Mouse (Mus musculus): Measurements from ENCODE around the gene Kcnk5. TPM values are rescaled to one million over a fixed set of nuclear protein-coding genes. Genes with fewer than 3 reads are reported as not detected.
A peak's percentile ranks its signal among the peaks of the same experiment; 100 is the strongest.

The Kcnk5 gene
- polyA plus RNA-seq, 1 experiment from 2014 or later, result 5.1 TPM

GRCm38 (mm10) chr14:20225525-20225924 is 43.9 kb upstream of the Kcnk5 start:
- 80% methylated on average over 4 of the region's 4 CpGs for WGBS (ENCODE audit: insufficient replicate concordance)
- H3K9ac ChIP-seq (replicated peaks), result no peak overlapping the region

GRCm38 (mm10) chr14:20224576-20225218 is 43.1 kb upstream of the Kcnk5 start:
- Histone ChIP-seq H3K4me3 (ENCODE audit: low read depth, low read length) (no peak overlapping the region), H3K36me3 (replicated peaks; ENCODE audit: insufficient read depth, low read length) (no peaks in the 10 kb centered on the region), H3K27me3 (ENCODE audit: insufficient read depth, low read length) (no peaks in the 10 kb centered on the region), H3K4me1 (ENCODE audit: insufficient read depth) (peaks cover 16% of the 10 kb centered on the region; the same call in 1 of the 2 replicates), H3K9me3 (ENCODE audit: low read length) (no peaks in the 10 kb centered on the region), H3K27ac (ENCODE audit: low read depth) (no peak overlapping the region), H3K4me2 (ENCODE audit: low read depth, low read length) (no peak overlapping the region), H3K9ac (replicated peaks) (no peak overlapping the region)
- no peak for TF ChIP-seq EP300 (IDR thresholded peaks at IDR 0.05; ENCODE audit: low read depth)
- TF ChIP-seq CTCF (IDR thresholded peaks at IDR 0.05; ENCODE audit: low read depth), result no peak
- ATAC-seq (no peak), DNase-seq (no peak)
- WGBS (ENCODE audit: insufficient replicate concordance), result 54% methylated on average over 10 of the region's 10 CpGs

More at GRCm38 (mm10) chr14:20225525-20225924, 43.9 kb upstream of the Kcnk5 start:
- Histone ChIP-seq H3K36me3 (replicated peaks; ENCODE audit: insufficient read depth, low read length) (no peaks in the 10 kb centered on the region), H3K4me1 (ENCODE audit: insufficient read depth) (peaks cover 17% of the 10 kb centered on the region; the same call in 1 of the 2 replicates), H3K27ac (ENCODE audit: low read depth) (no peak overlapping the region), H3K9me3 (ENCODE audit: low read length) (no peaks in the 10 kb centered on the region), H3K27me3 (ENCODE audit: insufficient read depth, low read length) (no peaks in the 10 kb centered on the region), H3K4me3 (ENCODE audit: low read depth, low read length) (no peak overlapping the region), H3K4me2 (ENCODE audit: low read depth, low read length) (no peak overlapping the region)
- DNase-seq, result no peak
- no peak for TF ChIP-seq EP300 (IDR thresholded peaks at IDR 0.05; ENCODE audit: low read depth)
- no peak for TF ChIP-seq CTCF (IDR thresholded peaks at IDR 0.05; ENCODE audit: low read depth)
- ATAC-seq, result no peak

GRCm38 (mm10) chr14:20224163-20224562 is 42.6 kb upstream of the Kcnk5 start:
- no peaks in the 10 kb centered on the region for H3K27me3 ChIP-seq (ENCODE audit: insufficient read depth, low read length)
- H3K9ac ChIP-seq (replicated peaks), result no peak overlapping the region
- H3K4me1 ChIP-seq (ENCODE audit: insufficient read depth), result peaks cover 12% of the 10 kb centered on the region; the same call in 1 of the 2 replicates
- DNase-seq (no peak), ATAC-seq (no peak)
- no peak overlapping the region for H3K27ac ChIP-seq (ENCODE audit: low read depth)
- no peak overlapping the region for H3K4me2 ChIP-seq (ENCODE audit: low read depth, low read length)
- H3K4me3 ChIP-seq (ENCODE audit: low read depth, low read length), result no peak overlapping the region
- 42% methylated on average over 4 of the region's 4 CpGs for WGBS (ENCODE audit: insufficient replicate concordance)
- TF ChIP-seq EP300 (IDR thresholded peaks at IDR 0.05; ENCODE audit: low read depth), result no peak
- TF ChIP-seq CTCF (IDR thresholded peaks at IDR 0.05; ENCODE audit: low read depth), result no peak
- no peaks in the 10 kb centered on the region for H3K9me3 ChIP-seq (ENCODE audit: low read length)
- no peaks in the 10 kb centered on the region for H3K36me3 ChIP-seq (replicated peaks; ENCODE audit: insufficient read depth, low read length)

- no peak overlapping the region for H3K27ac ChIP-seq (ENCODE audit: low read depth)
- no peak overlapping the region for H3K4me3 ChIP-seq (ENCODE audit: low read depth, low read length)
- no peak overlapping the region for H3K9ac ChIP-seq (replicated peaks)
- 32% methylated on average over 5 of the region's 5 CpGs for WGBS (ENCODE audit: insufficient replicate concordance)
- no peak overlapping the region for H3K4me2 ChIP-seq (ENCODE audit: low read depth, low read length)
- H3K4me1 ChIP-seq (ENCODE audit: insufficient read depth), result peaks cover 10% of the 10 kb centered on the region; the same call in 1 of the 2 replicates
- H3K36me3 ChIP-seq (replicated peaks; ENCODE audit: insufficient read depth, low read length), result no peaks in the 10 kb centered on the region
- TF ChIP-seq EP300 (IDR thresholded peaks at IDR 0.05; ENCODE audit: low read depth), result no peak
- TF ChIP-seq CTCF (IDR thresholded peaks at IDR 0.05; ENCODE audit: low read depth), result no peak
- no peaks in the 10 kb centered on the region for H3K27me3 ChIP-seq (ENCODE audit: insufficient read depth, low read length)
- H3K9me3 ChIP-seq (ENCODE audit: low read length), result no peaks in the 10 kb centered on the region
- ATAC-seq (no peak), DNase-seq (no peak)
These were observed 41.6 kb upstream of the Kcnk5 start for GRCm38 (mm10) chr14:20223253-20223652.

- DNase-seq, result no peak
- Histone ChIP-seq H3K9me3 (ENCODE audit: low read length) (no peaks in the 10 kb centered on the region), H3K36me3 (replicated peaks; ENCODE audit: insufficient read depth, low read length) (no peaks in the 10 kb centered on the region), H3K4me1 (ENCODE audit: insufficient read depth) (peaks cover 6% of the 10 kb centered on the region; the same call in 1 of the 2 replicates), H3K4me3 (ENCODE audit: low read depth, low read length) (no peak overlapping the region), H3K27me3 (ENCODE audit: insufficient read depth, low read length) (no peaks in the 10 kb centered on the region), H3K9ac (replicated peaks) (no peak overlapping the region), H3K27ac (ENCODE audit: low read depth) (no peak overlapping the region), H3K4me2 (ENCODE audit: low read depth, low read length) (no peak overlapping the region)
- 76% methylated on average over 7 of the region's 7 CpGs for WGBS (ENCODE audit: insufficient replicate concordance)
- no peak for ATAC-seq
- no peak for TF ChIP-seq EP300 (IDR thresholded peaks at IDR 0.05; ENCODE audit: low read depth)
- no peak for TF ChIP-seq CTCF (IDR thresholded peaks at IDR 0.05; ENCODE audit: low read depth)
These were observed 39.5 kb upstream of the Kcnk5 start for GRCm38 (mm10) chr14:20221083-20221482.

GRCm38 (mm10) chr14:20219849-20220248 is 38.2 kb upstream of the Kcnk5 start:
- Histone ChIP-seq H3K9me3 (ENCODE audit: low read length) (no peaks in the 10 kb centered on the region), H3K4me1 (ENCODE audit: insufficient read depth) (peaks cover 3% of the 10 kb centered on the region; the same call in 1 of the 2 replicates), H3K36me3 (replicated peaks; ENCODE audit: insufficient read depth, low read length) (no peaks in the 10 kb centered on the region), H3K4me2 (ENCODE audit: low read depth, low read length) (no peak overlapping the region), H3K27ac (ENCODE audit: low read depth) (no peak overlapping the region), H3K27me3 (ENCODE audit: insufficient read depth, low read length) (no peaks in the 10 kb centered on the region), H3K9ac (replicated peaks) (no peak overlapping the region), H3K4me3 (ENCODE audit: low read depth, low read length) (no peak overlapping the region)
- ATAC-seq (peak; percentile 33), DNase-seq (no peak)
- 67% methylated on average over 1 of the region's 1 CpGs for WGBS (ENCODE audit: insufficient replicate concordance)
- TF ChIP-seq EP300 (IDR thresholded peaks at IDR 0.05; ENCODE audit: low read depth), result no peak
- TF ChIP-seq CTCF (IDR thresholded peaks at IDR 0.05; ENCODE audit: low read depth), result no peak

Measured in liver, postnatal 0 days (tissue).